Mouse (Mus musculus) kidney, adult 2 months (tissue): ENCODE measurements around the gene Engase.

Experiments used
- CTCF ChIP-seq: fragments of 200-500 bp; conservative IDR thresholded peaks from 2 replicates; pipeline ENCODE4 v1.5.1; 2011; ENCODE audit warnings: low read depth, mild to moderate bottlenecking, control low read depth, low read length, moderate library complexity, mixed read lengths; ENCODE audit not compliant: insufficient read depth, insufficient read length
- POLR2A ChIP-seq: fragments of 200-500 bp; IDR thresholded peaks from one replicate; pipeline ENCODE4 v1.6.1; 2011; ENCODE audit warnings: low read depth, low read length, control low read depth

DNA sequence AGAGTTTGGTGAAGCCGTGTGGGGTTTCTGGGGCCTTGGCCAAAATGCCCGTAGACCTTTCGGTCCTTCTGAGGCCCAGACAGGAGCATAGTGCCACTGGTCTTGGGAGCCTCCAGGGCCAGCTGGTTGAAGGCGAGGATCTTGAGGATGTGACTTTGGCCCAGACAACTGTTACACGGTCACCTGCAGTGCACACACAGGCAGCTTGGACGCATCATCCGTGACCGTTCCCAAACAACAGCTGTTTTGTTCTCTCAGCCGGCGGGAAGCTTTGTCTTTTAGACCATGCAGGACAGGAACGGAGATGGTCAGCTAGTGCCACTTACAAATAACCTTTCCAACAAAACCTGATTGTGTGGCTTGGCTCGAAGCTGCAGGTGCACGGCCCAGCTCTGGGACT is 5.0 kb upstream of the Engase start:
- TF ChIP-seq CTCF (no peak), POLR2A (no peak)
